ENCODE assay signal across 26 mouse cellular contexts in genomic region chr17:13547657-13548360, GRCm38 (mm10).
DNase-seq lines count a peak whose midpoint lies in the region; ATAC-seq and TF ChIP-seq lines count a peak whose summit lies in the region.
"Had no signal": no experiment of that assay in that cellular context is flagged by ENCODE, and none has a peak within 500 bp of the region (broad histone marks: within the 10 kb centered on the region; RNA-seq: fewer than 3 reads in every experiment).

No protein-coding gene starts in this region.

- ATAC-seq in kidney, embryonic 16.5 days (ENCODE audit: low FRiP score, low TSS enrichment) = no peak
- ATAC-seq in liver, postnatal 0 days = peak; percentile 18; the same call in 1 of the 2 replicates
- ATAC-seq: forebrain, embryonic 16.5 days; inflammation-experienced regulatory T-cells, adult 6 months; midbrain, embryonic 13.5 days had no signal

- DNase-seq in embryo, embryonic 9.5 days (ENCODE audit: extremely low spot score) = peak; percentile 4
- no peak for DNase-seq in embryo, embryonic 11 days
- peak; percentile 90 for DNase-seq in kidney, adult 2 months
- DNase-seq in liver, postnatal 0 days = peak; percentile 18
- no peak for DNase-seq in liver
- peak; percentile 45 for DNase-seq in kidney, postnatal 14 days
- no peak for DNase-seq in gastrocnemius, adult 2 months
- DNase-seq: adrenal gland, postnatal 25 days; cerebellum, adult 11-12 months; cerebellum, adult 9-11 months; heart, postnatal 14 days; left cerebral cortex, postnatal 4 days; right cerebral cortex, adult 18-20 months; spleen, adult 18-20 months; thymus, adult 18-20 months; thymus, postnatal 25 days had no signal

- WGBS in kidney, adult 2 months = 56% methylated on average over 12 of the region's 12 CpGs
- 64% methylated on average over 12 of the region's 12 CpGs for WGBS in kidney, embryonic 16.5 days
- WGBS in liver, postnatal 0 days (ENCODE audit: insufficient replicate concordance) = 54% methylated on average over 12 of the region's 12 CpGs

- H3K4me2 ChIP-seq in kidney, embryonic 16.5 days (replicated peaks; ENCODE audit: low read depth, low read length) = no peak overlapping the region
- H3K4me2 ChIP-seq in liver, postnatal 0 days (ENCODE audit: low read depth, low read length) = no peak overlapping the region
- H3K4me2 ChIP-seq: hindbrain, embryonic 15.5 days; liver, embryonic 15.5 days; lung, embryonic 15.5 days; midbrain, embryonic 13.5 days had no signal

- no peak for TF ChIP-seq CTCF in kidney, adult 2 months (conservative IDR thresholded peaks at IDR 0.05; ENCODE audit: insufficient read depth, insufficient read length, low read depth, low read length)
- no peak for TF ChIP-seq CTCF in liver, postnatal 0 days (IDR thresholded peaks at IDR 0.05; ENCODE audit: low read depth)
- no peak for TF ChIP-seq CTCF in gastrocnemius, adult 2 months (IDR thresholded peaks at IDR 0.05)

- no peaks in the 10 kb centered on the region for H3K36me3 ChIP-seq in kidney, adult 2 months (ENCODE audit: control insufficient read depth, insufficient read depth, low read length)
- H3K36me3 ChIP-seq in kidney, embryonic 16.5 days (ENCODE audit: insufficient read depth, low read length) = no peaks in the 10 kb centered on the region
- no peaks in the 10 kb centered on the region for H3K36me3 ChIP-seq in liver, postnatal 0 days (replicated peaks; ENCODE audit: insufficient read depth, low read length)
- H3K36me3 ChIP-seq: hindbrain, embryonic 10.5 days; hindbrain, embryonic 15.5 days; liver, embryonic 15.5 days; lung, embryonic 15.5 days; midbrain, embryonic 13.5 days had no signal

- no peaks in the 10 kb centered on the region for H3K27me3 ChIP-seq in kidney, adult 2 months (replicated peaks; ENCODE audit: control insufficient read depth, insufficient read depth, low read length)
- no peaks in the 10 kb centered on the region for H3K27me3 ChIP-seq in kidney, embryonic 16.5 days (ENCODE audit: insufficient read depth, low read length)
- H3K27me3 ChIP-seq in liver, postnatal 0 days (ENCODE audit: insufficient read depth, low read length) = no peaks in the 10 kb centered on the region
- H3K27me3 ChIP-seq: hindbrain, embryonic 15.5 days; liver, embryonic 15.5 days; lung, embryonic 15.5 days; midbrain, embryonic 13.5 days had no signal

- no peak for TF ChIP-seq EP300 in liver, postnatal 0 days (IDR thresholded peaks at IDR 0.05; ENCODE audit: low read depth)

- TF ChIP-seq POLR2A in kidney, adult 2 months (IDR thresholded peaks at IDR 0.05; ENCODE audit: low read depth, low read length) = no peak

- intact Hi-C loops in gastrocnemius, adult 2 months (cut with DNase I) = no loop called here

- H3K4me3 ChIP-seq in kidney, adult 2 months (ENCODE audit: insufficient read depth, low read depth, low read length) = no peak overlapping the region
- no peak overlapping the region for H3K4me3 ChIP-seq in kidney, embryonic 16.5 days (ENCODE audit: low read length)
- H3K4me3 ChIP-seq in liver, postnatal 0 days (ENCODE audit: low read depth, low read length) = no peak overlapping the region
- no peak overlapping the region for H3K4me3 ChIP-seq in gastrocnemius, adult 2 months
- H3K4me3 ChIP-seq: erythroblast, embryonic 14.5 days; hindbrain, embryonic 10.5 days; hindbrain, embryonic 15.5 days; liver, embryonic 15.5 days; lung, embryonic 15.5 days; midbrain, embryonic 13.5 days had no signal

- no peak overlapping the region for H3K27ac ChIP-seq in kidney, adult 2 months (ENCODE audit: insufficient read depth, low read depth, low read length)
- no peak overlapping the region for H3K27ac ChIP-seq in kidney, embryonic 16.5 days (ENCODE audit: low read length)
- H3K27ac ChIP-seq in liver, postnatal 0 days (ENCODE audit: low read depth) = no peak overlapping the region
- H3K27ac ChIP-seq in gastrocnemius, adult 2 months = no peak overlapping the region
- H3K27ac ChIP-seq: hindbrain, embryonic 10.5 days; hindbrain, embryonic 15.5 days; liver, embryonic 15.5 days; lung, embryonic 15.5 days; midbrain, embryonic 13.5 days; stomach, postnatal 0 days had no signal

- H3K9me3 ChIP-seq in kidney, embryonic 16.5 days (ENCODE audit: low read length) = peaks cover 71% of the 10 kb centered on the region
- H3K9me3 ChIP-seq in liver, postnatal 0 days (ENCODE audit: low read length) = peaks cover 44% of the 10 kb centered on the region

- no peaks in the 10 kb centered on the region; the same call in 1 of the 2 replicates for H3K4me1 ChIP-seq in kidney, adult 2 months (ENCODE audit: control insufficient read depth, insufficient read depth, low read length)
- no peaks in the 10 kb centered on the region for H3K4me1 ChIP-seq in kidney, embryonic 16.5 days (ENCODE audit: insufficient read depth, low read length)
- H3K4me1 ChIP-seq in liver, postnatal 0 days (ENCODE audit: insufficient read depth) = no peaks in the 10 kb centered on the region
- H3K4me1 ChIP-seq: hindbrain, embryonic 10.5 days; hindbrain, embryonic 15.5 days; liver, embryonic 15.5 days; lung, embryonic 15.5 days; midbrain, embryonic 13.5 days had no signal

- no peak overlapping the region for H3K9ac ChIP-seq in kidney, embryonic 16.5 days (replicated peaks; ENCODE audit: low read length)
- no peak overlapping the region for H3K9ac ChIP-seq in liver, postnatal 0 days (replicated peaks)
- H3K9ac ChIP-seq: hindbrain, embryonic 15.5 days; liver, embryonic 15.5 days; lung, embryonic 15.5 days; midbrain, embryonic 13.5 days had no signal

Comparison
In these comparisons a context has a peak if more than half of its experiments do, and no peak if none do; other contexts are left out.
1. DNase-seq: peak in embryo, embryonic 9.5 days (single experiment), kidney, adult 2 months (single experiment), liver, postnatal 0 days (single experiment) and kidney, postnatal 14 days (single experiment); none in embryo, embryonic 11 days (single experiment), liver (single experiment) and gastrocnemius, adult 2 months (single experiment).